Mouse (Mus musculus) spleen, adult 2 months (tissue): Measurements from ENCODE around the gene Shh.

Experiments used
- CTCF ChIP-seq: fragments of 200-500 bp; IDR thresholded peaks from 2 replicates; pipeline ENCODE4 v1.5.1; 2011; ENCODE audit warnings: mild to moderate bottlenecking, inconsistent platforms; ENCODE audit not compliant: insufficient read depth, insufficient read length, insufficient replicate concordance; ENCODE audit errors: extremely low read depth
- POLR2A ChIP-seq: fragments of 200-500 bp; IDR thresholded peaks from 2 replicates; pipeline ENCODE4 v1.6.1; 2011; ENCODE audit warnings: low read depth, low read length, inconsistent platforms

- no peak for TF ChIP-seq CTCF
- TF ChIP-seq POLR2A: no peak
These were observed 12.5 kb downstream of the Shh start for GRCm38 (mm10) chr5:28454546-28454945.
